Mouse (Mus musculus) CH12.LX (cell line): ENCODE data around the gene Smchd1. TPM values are rescaled to one million over a fixed set of nuclear protein-coding genes. Genes with fewer than 3 reads are reported as not detected.

Source experiments
- DNase-seq: peaks from one replicate; pipeline ENCODE4 v3.0.0-alpha.2; 2013; ENCODE audit errors: extremely low read depth
- H3K27ac ChIP-seq: 2 replicates; pipeline ENCODE4 v1.5.1; 2012; ENCODE audit warnings: low read depth, mild to moderate bottlenecking, control low read depth, moderate library complexity; ENCODE audit not compliant: insufficient read depth
- H3K27me3 ChIP-seq: replicated peaks from 2 replicates; pipeline ENCODE3; 2012; ENCODE audit warnings: inconsistent platforms
- H3K36me3 ChIP-seq, 2 experiments: replicated peaks in 1 of 2; 2 replicates each; pipeline versions ENCODE3 to v1.6.1; 2012; ENCODE audit warnings: inconsistent platforms in 1 of 2, low read length in 1 of 2, mild to moderate bottlenecking in 1 of 2, mixed read lengths in 1 of 2, moderate library complexity in 1 of 2; ENCODE audit not compliant: control insufficient read depth in 1 of 2, insufficient read depth in 1 of 2
- H3K4me1 ChIP-seq, 2 experiments: 2 replicates each; pipeline ENCODE4 v1.6.1; 2012; ENCODE audit warnings: inconsistent platforms in 1 of 2, moderate library complexity in 1 of 2; ENCODE audit not compliant: insufficient read depth in 2 of 2, control insufficient read depth in 1 of 2
- H3K4me2 ChIP-seq: 2 replicates; pipeline ENCODE4 v1.6.1; 2012; ENCODE audit warnings: low read depth, mild to moderate bottlenecking, control low read depth; ENCODE audit not compliant: poor library complexity, insufficient read depth, severe bottlenecking
- H3K4me3 ChIP-seq, 3 experiments: fragments of 150-350 bp in 1 of 3; sonication (generic) in 1 of 3; replicated peaks in 1 of 3; 2 replicates each; pipeline versions ENCODE3 to v1.5.1; 2011 to 2012; ENCODE audit warnings: low read depth in 2 of 3, low read length in 2 of 3, mild to moderate bottlenecking in 2 of 3, moderate library complexity in 2 of 3, control low read depth in 1 of 3, improper control_type of control experiment in 1 of 3, inconsistent platforms in 1 of 3, mixed read lengths in 1 of 3; ENCODE audit not compliant: poor library complexity in 1 of 3
- H3K79me2 ChIP-seq: replicated peaks from 2 replicates; pipeline ENCODE4 v1.6.1; 2012; ENCODE audit warnings: mild to moderate bottlenecking, moderate library complexity; ENCODE audit not compliant: control insufficient read depth, poor library complexity, insufficient read depth, severe bottlenecking; ENCODE audit errors: extremely low read depth
- H3K9ac ChIP-seq: 2 replicates; pipeline ENCODE4 v1.6.1; 2012; ENCODE audit warnings: low read depth, mild to moderate bottlenecking, control low read depth, moderate library complexity; ENCODE audit not compliant: insufficient read depth
- H3K9me3 ChIP-seq: replicated peaks from 2 replicates; pipeline ENCODE3; 2012; ENCODE audit warnings: low read length, inconsistent platforms, mixed read lengths
- BHLHE40 ChIP-seq: IDR thresholded peaks from 2 replicates; pipeline ENCODE4 v1.6.1; 2011; ENCODE audit warnings: mild to moderate bottlenecking, low read depth, low read length, improper control_type of control experiment
- CHD2 ChIP-seq: IDR thresholded peaks from 2 replicates; pipeline ENCODE4 v1.6.1; 2011; ENCODE audit warnings: low read length, improper control_type of control experiment
- E2F4 ChIP-seq: IDR thresholded peaks from 2 replicates; pipeline ENCODE4 v1.6.1; 2011; ENCODE audit warnings: low read depth, low read length, improper control_type of control experiment; ENCODE audit not compliant: insufficient replicate concordance
- ELF1 ChIP-seq: IDR thresholded peaks from 2 replicates; pipeline ENCODE4 v1.6.1; 2014; ENCODE audit warnings: low read depth, mild to moderate bottlenecking, inconsistent platforms, low read length, improper control_type of control experiment
- EP300 ChIP-seq: IDR thresholded peaks from 2 replicates; pipeline ENCODE4 v1.6.1; 2011; ENCODE audit warnings: low read length, improper control_type of control experiment
- ETS1 ChIP-seq: conservative IDR thresholded peaks from 2 replicates; pipeline ENCODE4 v1.6.1; 2012; ENCODE audit warnings: low read depth, mild to moderate bottlenecking, inconsistent platforms, low read length, improper control_type of control experiment, moderate library complexity
- IRF4 ChIP-seq: IDR thresholded peaks from 2 replicates; pipeline ENCODE4 v1.6.1; 2014; ENCODE audit warnings: low read depth, mild to moderate bottlenecking, inconsistent platforms, low read length, improper control_type of control experiment
- NELFE ChIP-seq: IDR thresholded peaks from 2 replicates; pipeline ENCODE4 v1.6.1; 2011; ENCODE audit warnings: low read depth, low read length, improper control_type of control experiment
- NRF1 ChIP-seq: IDR thresholded peaks from 2 replicates; pipeline ENCODE4 v1.6.1; 2014; ENCODE audit warnings: low read depth, mild to moderate bottlenecking, inconsistent platforms, low read length, improper control_type of control experiment, moderate library complexity
- POLR2AphosphoS2 ChIP-seq: IDR thresholded peaks from 2 replicates; pipeline ENCODE4 v1.6.1; 2011; ENCODE audit warnings: low read depth, low read length, improper control_type of control experiment
- RCOR1 ChIP-seq: conservative IDR thresholded peaks from 2 replicates; pipeline ENCODE4 v1.6.1; 2012; ENCODE audit warnings: low read depth, mild to moderate bottlenecking, inconsistent platforms, low read length, improper control_type of control experiment
- SIN3A ChIP-seq: IDR thresholded peaks from 2 replicates; pipeline ENCODE4 v1.6.1; 2012; ENCODE audit warnings: low read length, improper control_type of control experiment, inconsistent platforms
- SMC3 ChIP-seq: IDR thresholded peaks from 2 replicates; pipeline ENCODE4 v1.6.1; 2011; ENCODE audit warnings: low read depth, low read length, improper control_type of control experiment
- TBP ChIP-seq: conservative IDR thresholded peaks from 2 replicates; pipeline ENCODE4 v1.6.1; 2011; ENCODE audit warnings: low read depth, low read length, improper control_type of control experiment
- TCF12 ChIP-seq: IDR thresholded peaks from 2 replicates; pipeline ENCODE4 v1.6.1; 2014; ENCODE audit warnings: low read depth, mild to moderate bottlenecking, inconsistent platforms, low read length, improper control_type of control experiment
- UBTF ChIP-seq: IDR thresholded peaks from 2 replicates; pipeline ENCODE4 v1.6.1; 2012; ENCODE audit warnings: low read depth, mild to moderate bottlenecking, inconsistent platforms, low read length, improper control_type of control experiment, moderate library complexity
- USF1 ChIP-seq: IDR thresholded peaks from 2 replicates; pipeline ENCODE4 v1.6.1; 2014; ENCODE audit warnings: low read depth, mild to moderate bottlenecking, inconsistent platforms, low read length, improper control_type of control experiment
- USF2 ChIP-seq: conservative IDR thresholded peaks from 2 replicates; pipeline ENCODE4 v1.6.1; 2011; ENCODE audit warnings: low read depth, low read length, improper control_type of control experiment
- ZMIZ1 ChIP-seq: IDR thresholded peaks from 2 replicates; pipeline ENCODE4 v1.6.1; 2012; ENCODE audit warnings: low read depth, mild to moderate bottlenecking, inconsistent platforms, low read length, improper control_type of control experiment
- dilution Hi-C: fragments of 300-500 bp; cut with MboI; formaldehyde crosslinking; loops from 2 replicates; pipeline ENCODE4 v1.14.3; 2020; ENCODE audit warnings: low sequenced_read_pairs; ENCODE audit not compliant: extremely low pct_unique_long_range_greater_than_20kb, extremely low pct_ligation_motif_present
- in situ Hi-C: fragments of 300-500 bp; cut with MboI; formaldehyde crosslinking; loops from 3 replicates; pipeline ENCODE4 v1.14.3; 2019; ENCODE audit warnings: low sequenced_read_pairs, low pct_ligation_motif_present, low pct_unique_long_range_greater_than_20kb, mixed read lengths
- polyA plus RNA-seq: library from polyadenylated mRNA; unstranded; fragments of >175 nt; gene quantifications from 2 replicates; pipeline ENCODE4 v1.2.1, GENCODE M21; 2012; ENCODE audit warnings: low read depth; ENCODE audit not compliant: insufficient read length
- total RNA-seq, 2 experiments: library from RNA; depleted of rRNA; stranded (reverse); fragments of 300-350 nt in 1 of 2; fragments of >200 nt in 1 of 2; gene quantifications; 2 replicates each; pipeline ENCODE4 v1.2.3; 2012 to 2014

The Smchd1 gene
- total and polyA plus RNA-seq, 3 experiments = 44.4 to 73.9 (median 59.4) TPM

DNA sequence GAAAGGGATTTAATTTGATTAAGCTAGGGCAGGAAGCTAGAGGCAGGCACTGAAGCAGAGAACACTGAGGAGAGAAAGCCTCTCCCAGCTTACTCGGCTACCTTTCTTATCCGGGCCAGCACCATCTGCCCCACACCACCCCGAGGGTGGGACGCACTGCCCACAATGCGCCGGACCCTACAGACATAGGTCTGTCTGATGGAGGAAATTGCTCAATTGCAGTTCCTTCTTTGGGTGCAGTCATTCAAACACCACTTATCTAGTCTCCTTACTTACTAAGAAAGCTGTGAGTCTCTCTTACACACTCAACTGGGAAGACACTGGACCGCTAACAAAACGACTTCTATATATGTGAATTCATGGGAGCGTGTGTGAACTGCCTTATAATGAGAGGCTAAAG is 137.6 kb downstream of the Smchd1 start:
- in situ Hi-C loops = no loop called here
- peaks cover 0 to 5% of the 10 kb centered on the region in 2 experiments; a peak in 1 of 4 replicates for H3K4me1 ChIP-seq
- dilution Hi-C loops = no loop called here
- no peak overlapping the region for H3K4me2 ChIP-seq
- H3K27ac ChIP-seq = no peak overlapping the region
- H3K9ac ChIP-seq = no peak overlapping the region
- TF ChIP-seq NRF1 (no peak), RCOR1 (no peak), UBTF (no peak), TBP (no peak), EP300 (no peak), ETS1 (no peak), E2F4 (no peak)
- H3K27me3 ChIP-seq = no peaks in the 10 kb centered on the region
- no peaks in the 10 kb centered on the region for H3K9me3 ChIP-seq
- H3K36me3 ChIP-seq = peaks cover 0 to 4% of the 10 kb centered on the region in 2 experiments
- H3K79me2 ChIP-seq = no peaks in the 10 kb centered on the region
- no peak overlapping the region for H3K4me3 ChIP-seq
- no peak for DNase-seq

DNA sequence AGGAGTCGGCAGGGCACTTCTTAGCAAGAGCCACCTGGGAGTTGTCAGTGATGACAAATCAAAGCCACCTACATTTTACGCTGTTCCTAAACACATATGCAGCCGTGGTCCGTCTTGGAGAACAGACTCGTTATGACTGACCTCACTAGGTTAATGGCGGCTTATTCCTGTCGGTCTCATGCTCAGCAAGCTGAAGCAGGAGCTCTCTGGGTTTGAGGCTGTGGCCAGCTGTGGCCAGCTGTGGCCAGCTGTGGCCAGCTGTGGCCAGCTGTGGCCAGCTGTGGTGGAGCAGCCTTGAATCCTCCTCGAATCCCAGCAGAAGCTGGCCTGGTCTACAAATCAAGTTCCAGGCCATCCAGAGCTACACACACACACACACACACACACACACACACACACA is 138.7 kb downstream of the Smchd1 start:
- Histone ChIP-seq H3K9ac (no peak overlapping the region), H3K4me1 (peaks cover 0 to 5% of the 10 kb centered on the region in 2 experiments; a peak in 1 of 4 replicates), H3K27me3 (no peaks in the 10 kb centered on the region), H3K9me3 (no peaks in the 10 kb centered on the region), H3K4me2 (no peak overlapping the region), H3K79me2 (no peaks in the 10 kb centered on the region), H3K36me3 (no peaks in the 10 kb centered on the region), H3K27ac (no peak overlapping the region), H3K4me3 (no peak overlapping the region)
- in situ Hi-C loops (no loop called here), dilution Hi-C loops (no loop called here)
- TF ChIP-seq ELF1 (no peak), USF1 (no peak), SMC3 (no peak), TCF12 (no peak), IRF4 (no peak), SIN3A (no peak), ZMIZ1 (no peak), BHLHE40 (no peak), TBP (no peak), POLR2AphosphoS2 (no peak), UBTF (no peak), NRF1 (no peak), NELFE (no peak), USF2 (no peak), CHD2 (no peak)
- DNase-seq = no peak
